ENCODE assay signal across 8 mouse cellular contexts in the genomic region with DNA sequence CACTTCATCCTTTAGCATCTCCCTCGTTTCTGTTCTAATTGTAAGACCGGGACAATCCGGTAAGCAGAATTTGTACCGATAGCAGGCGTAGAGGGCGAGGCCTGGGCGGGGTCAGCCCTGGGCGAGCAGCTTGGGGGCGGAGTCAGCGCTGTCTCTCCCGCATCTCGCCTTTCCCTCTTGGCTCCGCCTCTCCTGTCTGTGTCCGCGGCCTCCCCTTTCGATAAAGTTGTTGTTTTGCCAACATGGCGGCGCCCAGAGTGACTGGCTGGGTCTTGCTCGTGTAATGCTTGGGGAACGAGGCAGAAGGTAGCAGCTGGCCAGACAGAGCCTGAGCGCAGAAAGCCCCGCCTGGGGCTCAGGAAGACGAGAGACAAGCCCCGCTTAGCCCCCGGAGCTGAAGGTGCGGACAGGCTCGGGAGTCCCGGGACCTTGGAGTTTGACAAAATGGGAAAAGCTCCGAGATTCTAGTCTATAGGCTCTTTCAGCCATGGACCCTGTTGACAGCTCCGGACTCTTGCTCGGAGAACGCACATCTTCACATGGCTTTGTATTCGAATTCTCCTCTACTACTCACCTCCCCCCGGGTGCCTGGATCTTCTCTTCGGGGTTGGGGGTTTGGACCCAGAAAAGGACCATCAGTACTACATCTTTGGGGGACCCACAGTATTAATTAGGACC. TPM values are rescaled to one million over a fixed set of nuclear protein-coding genes. Genes with fewer than 3 reads are reported as not detected.
DNase-seq lines count a peak whose midpoint lies in the region; ATAC-seq and TF ChIP-seq lines count a peak whose summit lies in the region.

Gene Lars2, plus strand, starts transcription at position 220 of the 678 bp plus-strand sequence.

- H3K4me1 ChIP-seq in embryonic facial prominence, embryonic 14.5 days (ENCODE audit: control insufficient read depth, insufficient read depth, low read length): 0 out of 2 replicates have a peak, but pooled peaks cover 3% of the 10 kb centered on the region
- peaks cover 2% of the 10 kb centered on the region; the same call in 1 of the 2 replicates for H3K4me1 ChIP-seq in heart, adult 2 months (ENCODE audit: control insufficient read depth, insufficient read depth, low read length)
- H3K4me1 ChIP-seq in limb, embryonic 13.5 days: peaks cover 9% of the 10 kb centered on the region
- H3K4me1 ChIP-seq in midbrain, embryonic 16.5 days (ENCODE audit: control insufficient read depth, insufficient read depth, low read length): peaks cover 15% of the 10 kb centered on the region

- intact Hi-C loops in heart, adult 2 months (cut with DNase I): loop anchor here (5.0 to 10.0 kb wide), 3 partner anchors 110 to 212 kb away; partner anchors contain the start of genes Clec3b and Sacm1l

- H3K36me3 ChIP-seq in embryonic facial prominence, embryonic 14.5 days (ENCODE audit: control insufficient read depth, insufficient read depth, low read length): peaks cover 1% of the 10 kb centered on the region; the same call in 1 of the 2 replicates
- no peaks in the 10 kb centered on the region for H3K36me3 ChIP-seq in heart, adult 2 months (ENCODE audit: control insufficient read depth, insufficient read depth, low read length)
- H3K36me3 ChIP-seq in limb, embryonic 13.5 days: peaks cover 4% of the 10 kb centered on the region
- H3K36me3 ChIP-seq in midbrain, embryonic 16.5 days (ENCODE audit: control insufficient read depth, insufficient read depth, low read length): peaks cover 3% of the 10 kb centered on the region; the same call in 1 of the 2 replicates

- DNase-seq in 3T3-L1 (ENCODE audit: low read depth, low spot score): peak; percentile 97
- peak; percentile 77 to 85 for DNase-seq in adrenal gland, postnatal 4 days (ENCODE audit: low spot score in 2 of 2)
- peak; percentile 97 for DNase-seq in embryonic facial prominence, embryonic 14.5 days (ENCODE audit: low spot score)
- DNase-seq in heart, adult 2 months: peak; percentile 92 to 93
- peak; percentile 93 for DNase-seq in kidney, adult 8-10 months
- DNase-seq in spleen, postnatal 10 days (ENCODE audit: low spot score in 2 of 2): peak; percentile 89 to 97

- TF ChIP-seq POLR2A in heart, adult 2 months (IDR thresholded peaks at IDR 0.05; ENCODE audit: insufficient read depth, low read depth, low read length): peak; percentile 82

- no peaks in the 10 kb centered on the region for H3K27me3 ChIP-seq in embryonic facial prominence, embryonic 14.5 days (replicated peaks; ENCODE audit: control insufficient read depth, insufficient read depth, low read length)
- no peaks in the 10 kb centered on the region for H3K27me3 ChIP-seq in heart, adult 2 months (ENCODE audit: control insufficient read depth, insufficient read depth, low read length)
- H3K27me3 ChIP-seq in limb, embryonic 13.5 days: no peaks in the 10 kb centered on the region
- H3K27me3 ChIP-seq in midbrain, embryonic 16.5 days (ENCODE audit: control insufficient read depth, insufficient read depth, low read depth, low read length): no peaks in the 10 kb centered on the region

- H3K27ac ChIP-seq in embryonic facial prominence, embryonic 14.5 days (replicated peaks; ENCODE audit: low read depth, low read length): peak within 1 kb of the TSS; percentile 77
- H3K27ac ChIP-seq in heart, adult 2 months: peak within 1 kb of the TSS; percentile 70
- H3K27ac ChIP-seq in limb, embryonic 13.5 days: peak within 1 kb of the TSS; percentile 87
- peak within 1 kb of the TSS; percentile 90 for H3K27ac ChIP-seq in midbrain, embryonic 16.5 days (ENCODE audit: low read length)

- peak; percentile 98 for ATAC-seq in embryonic facial prominence, embryonic 14.5 days (ENCODE audit: low read depth)
- ATAC-seq in limb, embryonic 13.5 days (ENCODE audit: low FRiP score, low read depth): peak; percentile 96
- peak; percentile 98 for ATAC-seq in midbrain, embryonic 16.5 days

- peak within 1 kb of the TSS; percentile 57 for H3K4me3 ChIP-seq in embryonic facial prominence, embryonic 14.5 days (ENCODE audit: low read depth, low read length)
- H3K4me3 ChIP-seq in heart, adult 2 months: peak within 1 kb of the TSS; percentile 88
- H3K4me3 ChIP-seq in limb, embryonic 13.5 days: peak within 1 kb of the TSS; percentile 81
- H3K4me3 ChIP-seq in midbrain, embryonic 16.5 days (ENCODE audit: low read depth, low read length): peak within 1 kb of the TSS; percentile 70

- TF ChIP-seq CTCF in heart, adult 2 months (IDR thresholded peaks at IDR 0.05): no peak

- WGBS in embryonic facial prominence, embryonic 14.5 days: under 1% methylated on average over 33 of the region's 35 CpGs
- WGBS in heart, adult 2 months: under 1% methylated on average over 35 of the region's 35 CpGs
- WGBS in limb, embryonic 13.5 days: under 1% methylated on average over 35 of the region's 35 CpGs
- under 1% methylated on average over 35 of the region's 35 CpGs for WGBS in midbrain, embryonic 16.5 days

- no peaks in the 10 kb centered on the region for H3K79me2 ChIP-seq in heart, adult 2 months (replicated peaks; ENCODE audit: control insufficient read depth, insufficient read depth, low read length)

- H3K9ac ChIP-seq in embryonic facial prominence, embryonic 14.5 days (ENCODE audit: low read depth, low read length): peak within 1 kb of the TSS; percentile 71
- H3K9ac ChIP-seq in heart, adult 2 months (ENCODE audit: low read depth, low read length): peak within 1 kb of the TSS; percentile 78
- H3K9ac ChIP-seq in limb, embryonic 13.5 days: peak within 1 kb of the TSS; percentile 79
- H3K9ac ChIP-seq in midbrain, embryonic 16.5 days (ENCODE audit: low read depth, low read length): peak within 1 kb of the TSS; percentile 77

- peak; percentile 32; the same call in 1 of the 2 replicates for TF ChIP-seq EP300 in heart, adult 2 months (IDR thresholded peaks at IDR 0.05; ENCODE audit: insufficient read depth, low read depth, low read length)

- H3K4me2 ChIP-seq in embryonic facial prominence, embryonic 14.5 days (ENCODE audit: low read depth, low read length): peak within 1 kb of the TSS; percentile 78
- peak within 1 kb of the TSS; percentile 87 for H3K4me2 ChIP-seq in limb, embryonic 13.5 days (replicated peaks)
- peak within 1 kb of the TSS; percentile 84 for H3K4me2 ChIP-seq in midbrain, embryonic 16.5 days (ENCODE audit: low read length)

- no peaks in the 10 kb centered on the region for H3K9me3 ChIP-seq in embryonic facial prominence, embryonic 14.5 days (ENCODE audit: control insufficient read depth, low read length)
- no peaks in the 10 kb centered on the region for H3K9me3 ChIP-seq in limb, embryonic 13.5 days
- H3K9me3 ChIP-seq in midbrain, embryonic 16.5 days (replicated peaks; ENCODE audit: control insufficient read depth, low read length, poor library complexity, severe bottlenecking): no peaks in the 10 kb centered on the region

RNA-seq across cellular contexts. Expression of gene Lars2, which starts in this region (rescaled TPM):
- total RNA-seq in adrenal gland, postnatal 4 days (2021): 10 to 100 TPM; 74.0 to 84.9 TPM
- polyA plus RNA-seq in embryonic facial prominence, embryonic 14.5 days (2014; fragmentation: Nextera tagmentation; extraction: Ambion mirVana): 1,681 and 1,840 TPM in 2 replicates
- total RNA-seq in heart, adult 2 months (2021): 100 to 1,000 TPM; 147 to 397 TPM
- polyA plus RNA-seq in heart, adult 2 months (2012; rRNA removed): 906 and 1,534 TPM in 2 replicates
- 1,028 and 1,139 TPM in 2 replicates for polyA plus RNA-seq in limb, embryonic 13.5 days (2015; fragmentation: Nextera tagmentation; extraction: Ambion mirVana)
- polyA plus RNA-seq in midbrain, embryonic 16.5 days (2015; fragmentation: Nextera tagmentation; extraction: Ambion mirVana): 591 and 787 TPM in 2 replicates

Comparison
In these comparisons a context has a peak if more than half of its experiments do, and no peak if none do; other contexts are left out.
1. Peak in every context shown above with its lines: DNase-seq, ATAC-seq, H3K4me3 ChIP-seq and H3K27ac ChIP-seq.